23 mouse cellular contexts compared by ENCODE assay signal in the genomic region with DNA sequence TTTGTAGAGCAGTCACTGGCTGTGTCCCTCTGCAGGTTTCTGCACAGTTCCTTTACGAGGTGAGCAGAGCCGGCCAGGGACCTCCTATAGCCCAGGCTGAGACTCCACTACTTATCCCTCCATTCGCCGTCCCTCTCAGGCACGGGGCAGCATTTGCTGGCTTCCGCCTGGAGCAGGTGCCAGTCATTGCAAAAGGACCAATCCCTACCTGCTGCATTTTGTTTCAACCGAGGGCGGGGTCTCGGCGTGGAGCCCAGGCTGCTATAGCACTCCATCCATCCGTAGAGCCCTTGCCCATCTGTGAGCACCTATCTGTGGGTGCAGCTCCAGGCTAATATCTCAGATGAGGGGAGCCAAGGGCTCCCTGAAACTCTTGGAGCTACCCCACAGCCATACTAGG. TPM values are rescaled to one million over a fixed set of nuclear protein-coding genes. Genes with fewer than 3 reads are reported as not detected.
DNase-seq lines count a peak whose midpoint lies in the region; ATAC-seq lines count a peak whose summit lies in the region.
"Had no signal": no experiment of that assay in that cellular context is flagged by ENCODE, and none has a peak within 500 bp of the region (broad histone marks: within the 10 kb centered on the region; RNA-seq: fewer than 3 reads in every experiment).

No protein-coding gene starts in this region.

- H3K4me2 ChIP-seq in forebrain, embryonic 13.5 days, result peak overlapping the region; percentile 25; the same call in 1 of the 2 replicates
- no peak overlapping the region for H3K4me2 ChIP-seq in forebrain, embryonic 12.5 days
- peak overlapping the region; percentile 28 for H3K4me2 ChIP-seq in hindbrain, embryonic 14.5 days (replicated peaks)
- H3K4me2 ChIP-seq in hindbrain, embryonic 15.5 days, result peak overlapping the region; percentile 21
- peak overlapping the region; percentile 13; the same call in 1 of the 2 replicates for H3K4me2 ChIP-seq in midbrain, embryonic 16.5 days (ENCODE audit: low read length)
- H3K4me2 ChIP-seq in kidney, embryonic 15.5 days, result no peak overlapping the region
- H3K4me2 ChIP-seq: heart, embryonic 15.5 days; liver, embryonic 12.5 days had no signal

- no peak for DNase-seq in hindbrain, embryonic 14.5 days (ENCODE audit: low spot score)
- DNase-seq in hindbrain, embryonic 10.5 days (ENCODE audit: low spot score), result no peak
- DNase-seq: adrenal gland, postnatal 25 days; cerebellum, adult 8-10 months; embryo, embryonic 11 days; forebrain, postnatal 0 days; kidney, adult 18-20 months; kidney, postnatal 14 days; lung, adult 2 months; right cerebral cortex, postnatal 4 days; thymus, adult 2 months had no signal

- no peak overlapping the region for H3K4me3 ChIP-seq in forebrain, embryonic 13.5 days
- no peak overlapping the region for H3K4me3 ChIP-seq in forebrain, embryonic 12.5 days (replicated peaks)
- H3K4me3 ChIP-seq in hindbrain, embryonic 14.5 days (replicated peaks; ENCODE audit: low read length), result no peak overlapping the region
- H3K4me3 ChIP-seq in hindbrain, embryonic 10.5 days, result no peak overlapping the region
- H3K4me3 ChIP-seq in hindbrain, embryonic 15.5 days, result no peak overlapping the region
- no peak overlapping the region for H3K4me3 ChIP-seq in midbrain, embryonic 16.5 days (ENCODE audit: low read depth, low read length)
- H3K4me3 ChIP-seq in kidney, embryonic 15.5 days (replicated peaks), result no peak overlapping the region
- H3K4me3 ChIP-seq: heart, embryonic 15.5 days; layer of hippocampus, adult 2 months; liver, embryonic 12.5 days; myocyte had no signal

- H3K36me3 ChIP-seq in forebrain, embryonic 13.5 days (ENCODE audit: poor library complexity, severe bottlenecking), result no peaks in the 10 kb centered on the region
- H3K36me3 ChIP-seq in forebrain, embryonic 12.5 days (replicated peaks), result no peaks in the 10 kb centered on the region
- H3K36me3 ChIP-seq in hindbrain, embryonic 14.5 days (replicated peaks; ENCODE audit: control insufficient read depth, insufficient read depth), result 0 out of 2 replicates have a peak, but pooled peaks cover 7% of the 10 kb centered on the region
- no peaks in the 10 kb centered on the region for H3K36me3 ChIP-seq in hindbrain, embryonic 10.5 days
- H3K36me3 ChIP-seq in hindbrain, embryonic 15.5 days, result no peaks in the 10 kb centered on the region
- H3K36me3 ChIP-seq in midbrain, embryonic 16.5 days (ENCODE audit: control insufficient read depth, insufficient read depth, low read length), result no peaks in the 10 kb centered on the region
- H3K36me3 ChIP-seq in kidney, embryonic 15.5 days, result no peaks in the 10 kb centered on the region
- H3K36me3 ChIP-seq: heart, embryonic 15.5 days had no signal

- no peak overlapping the region for H3K27ac ChIP-seq in forebrain, embryonic 13.5 days
- H3K27ac ChIP-seq in forebrain, embryonic 12.5 days, result no peak overlapping the region
- H3K27ac ChIP-seq in hindbrain, embryonic 14.5 days, result no peak overlapping the region
- H3K27ac ChIP-seq in hindbrain, embryonic 10.5 days, result no peak overlapping the region; the same call in 1 of the 2 replicates
- H3K27ac ChIP-seq in hindbrain, embryonic 15.5 days (replicated peaks), result no peak overlapping the region
- H3K27ac ChIP-seq in midbrain, embryonic 16.5 days (ENCODE audit: low read length), result no peak overlapping the region
- H3K27ac ChIP-seq in kidney, embryonic 15.5 days, result no peak overlapping the region
- H3K27ac ChIP-seq: heart, embryonic 15.5 days; layer of hippocampus, adult 2 months; liver, embryonic 12.5 days had no signal

- H3K27me3 ChIP-seq in forebrain, embryonic 13.5 days, result peaks cover 57% of the 10 kb centered on the region
- H3K27me3 ChIP-seq in forebrain, embryonic 12.5 days, result peaks cover 77% of the 10 kb centered on the region
- H3K27me3 ChIP-seq in hindbrain, embryonic 14.5 days (ENCODE audit: control insufficient read depth, insufficient read depth, low read length), result no peaks in the 10 kb centered on the region
- peaks cover 95% of the 10 kb centered on the region for H3K27me3 ChIP-seq in hindbrain, embryonic 10.5 days (ENCODE audit: insufficient read depth, poor library complexity, severe bottlenecking)
- no peaks in the 10 kb centered on the region for H3K27me3 ChIP-seq in hindbrain, embryonic 15.5 days
- no peaks in the 10 kb centered on the region for H3K27me3 ChIP-seq in midbrain, embryonic 16.5 days (ENCODE audit: control insufficient read depth, insufficient read depth, low read depth, low read length)
- H3K27me3 ChIP-seq in kidney, embryonic 15.5 days, result peaks cover 62% of the 10 kb centered on the region
- H3K27me3 ChIP-seq: CH12.LX; megakaryocyte, embryonic 14.5 days had no signal

- 15% methylated on average over 11 of the region's 11 CpGs for WGBS in forebrain, embryonic 13.5 days
- 16% methylated on average over 11 of the region's 11 CpGs for WGBS in forebrain, embryonic 12.5 days
- WGBS in hindbrain, embryonic 14.5 days, result 23% methylated on average over 11 of the region's 11 CpGs
- WGBS in hindbrain, embryonic 10.5 days, result 22% methylated on average over 11 of the region's 11 CpGs
- WGBS in hindbrain, embryonic 15.5 days, result 21% methylated on average over 11 of the region's 11 CpGs
- WGBS in midbrain, embryonic 16.5 days, result 14% methylated on average over 11 of the region's 11 CpGs
- WGBS in kidney, embryonic 15.5 days, result 23% methylated on average over 11 of the region's 11 CpGs

- no peak for ATAC-seq in forebrain, embryonic 13.5 days
- ATAC-seq in forebrain, embryonic 12.5 days (ENCODE audit: low FRiP score), result no peak
- no peak for ATAC-seq in hindbrain, embryonic 14.5 days (ENCODE audit: low FRiP score)
- no peak for ATAC-seq in hindbrain, embryonic 15.5 days (ENCODE audit: low FRiP score, low read depth)
- ATAC-seq in midbrain, embryonic 16.5 days, result no peak
- no peak for ATAC-seq in kidney, embryonic 15.5 days (replicated peaks; ENCODE audit: low FRiP score)
- ATAC-seq: forebrain, postnatal 0 days; liver, embryonic 12.5 days had no signal

- no peaks in the 10 kb centered on the region for H3K9me3 ChIP-seq in forebrain, embryonic 13.5 days (replicated peaks)
- no peaks in the 10 kb centered on the region for H3K9me3 ChIP-seq in forebrain, embryonic 12.5 days
- H3K9me3 ChIP-seq in hindbrain, embryonic 14.5 days (ENCODE audit: control insufficient read depth, low read length), result no peaks in the 10 kb centered on the region
- no peaks in the 10 kb centered on the region for H3K9me3 ChIP-seq in hindbrain, embryonic 10.5 days
- no peaks in the 10 kb centered on the region for H3K9me3 ChIP-seq in hindbrain, embryonic 15.5 days
- H3K9me3 ChIP-seq in midbrain, embryonic 16.5 days (replicated peaks; ENCODE audit: control insufficient read depth, low read length, poor library complexity, severe bottlenecking), result no peaks in the 10 kb centered on the region
- H3K9me3 ChIP-seq in kidney, embryonic 15.5 days (replicated peaks), result no peaks in the 10 kb centered on the region
- H3K9me3 ChIP-seq: heart, embryonic 15.5 days; liver, embryonic 12.5 days; megakaryocyte, embryonic 14.5 days had no signal

- H3K4me1 ChIP-seq in forebrain, embryonic 13.5 days, result peaks cover 83% of the 10 kb centered on the region
- peaks cover 47% of the 10 kb centered on the region for H3K4me1 ChIP-seq in forebrain, embryonic 12.5 days
- H3K4me1 ChIP-seq in hindbrain, embryonic 14.5 days (replicated peaks; ENCODE audit: control insufficient read depth, insufficient read depth, low read length), result peaks cover 80% of the 10 kb centered on the region
- peaks cover 68% of the 10 kb centered on the region for H3K4me1 ChIP-seq in hindbrain, embryonic 10.5 days (replicated peaks)
- H3K4me1 ChIP-seq in hindbrain, embryonic 15.5 days (replicated peaks), result peaks cover 89% of the 10 kb centered on the region
- peaks cover 38% of the 10 kb centered on the region for H3K4me1 ChIP-seq in midbrain, embryonic 16.5 days (ENCODE audit: control insufficient read depth, insufficient read depth, low read length)
- H3K4me1 ChIP-seq in kidney, embryonic 15.5 days, result peaks cover 40% of the 10 kb centered on the region

- no peak overlapping the region for H3K9ac ChIP-seq in forebrain, embryonic 13.5 days
- H3K9ac ChIP-seq in forebrain, embryonic 12.5 days, result no peak overlapping the region
- 0 out of 2 replicates have a peak overlapping the region, but pooled peaks have one; percentile 3 for H3K9ac ChIP-seq in hindbrain, embryonic 14.5 days
- no peak overlapping the region for H3K9ac ChIP-seq in hindbrain, embryonic 15.5 days
- no peak overlapping the region for H3K9ac ChIP-seq in midbrain, embryonic 16.5 days (ENCODE audit: low read depth, low read length)
- H3K9ac ChIP-seq in kidney, embryonic 15.5 days, result no peak overlapping the region
- H3K9ac ChIP-seq: forebrain, postnatal 0 days; heart, embryonic 15.5 days; liver, embryonic 12.5 days had no signal

RNA-seq across cellular contexts. Expression of gene Cbfa2t3, which starts 28.9 kb away (rescaled TPM):
- 12.4 and 13.9 TPM in 2 replicates for polyA plus RNA-seq in forebrain, embryonic 13.5 days (2015; fragmentation: Nextera tagmentation; extraction: Ambion mirVana)
- polyA plus RNA-seq in forebrain, embryonic 12.5 days (2016; fragmentation: Nextera tagmentation; extraction: Ambion mirVana), result 12.2 and 12.4 TPM in 2 replicates
- polyA plus RNA-seq in hindbrain, embryonic 14.5 days (2014; fragmentation: Nextera tagmentation; extraction: Ambion mirVana), result 22.4 and 27.7 TPM in 2 replicates
- polyA plus RNA-seq in hindbrain, embryonic 10.5 days (2016; fragmentation: Nextera tagmentation; extraction: Ambion mirVana), result 2.2 and 5.4 TPM in 2 replicates
- polyA plus RNA-seq in hindbrain, embryonic 15.5 days (2015; fragmentation: Nextera tagmentation; extraction: Ambion mirVana), result 19.1 and 21.2 TPM in 2 replicates
- 17.7 and 17.9 TPM in 2 replicates for polyA plus RNA-seq in midbrain, embryonic 16.5 days (2015; fragmentation: Nextera tagmentation; extraction: Ambion mirVana)
- 3.5 and 3.6 TPM in 2 replicates for polyA plus RNA-seq in kidney, embryonic 15.5 days (2015; fragmentation: Nextera tagmentation; extraction: Ambion mirVana)

RNA-seq across cellular contexts. Expression of gene Pabpn1l, which starts 47.5 kb away (rescaled TPM):
- polyA plus RNA-seq in forebrain, embryonic 13.5 days (2015; fragmentation: Nextera tagmentation; extraction: Ambion mirVana), result not detected in 2 replicates
- polyA plus RNA-seq in forebrain, embryonic 12.5 days (2016; fragmentation: Nextera tagmentation; extraction: Ambion mirVana), result not detected in 2 replicates
- not detected in 2 replicates for polyA plus RNA-seq in hindbrain, embryonic 14.5 days (2014; fragmentation: Nextera tagmentation; extraction: Ambion mirVana)
- not detected in 2 replicates for polyA plus RNA-seq in hindbrain, embryonic 10.5 days (2016; fragmentation: Nextera tagmentation; extraction: Ambion mirVana)
- polyA plus RNA-seq in hindbrain, embryonic 15.5 days (2015; fragmentation: Nextera tagmentation; extraction: Ambion mirVana), result not detected in 2 replicates
- polyA plus RNA-seq in midbrain, embryonic 16.5 days (2015; fragmentation: Nextera tagmentation; extraction: Ambion mirVana), result not detected in 2 replicates
- polyA plus RNA-seq in kidney, embryonic 15.5 days (2015; fragmentation: Nextera tagmentation; extraction: Ambion mirVana), result 0.18 TPM in 1 of 2 replicates, not detected in the other
- polyA plus RNA-seq: forebrain, postnatal 0 days; heart, embryonic 15.5 days; liver, embryonic 12.5 days; lung, adult 2 months; stomach, embryonic 16.5 days had no signal

RNA-seq across cellular contexts. Expression of gene Trappc2l, which starts 58.6 kb away (rescaled TPM):
- polyA plus RNA-seq in forebrain, embryonic 13.5 days (2015; fragmentation: Nextera tagmentation; extraction: Ambion mirVana), result 69.3 and 79.6 TPM in 2 replicates
- polyA plus RNA-seq in forebrain, embryonic 12.5 days (2016; fragmentation: Nextera tagmentation; extraction: Ambion mirVana), result 42.2 and 44.2 TPM in 2 replicates
- polyA plus RNA-seq in hindbrain, embryonic 14.5 days (2014; fragmentation: Nextera tagmentation; extraction: Ambion mirVana), result 118 and 130 TPM in 2 replicates
- polyA plus RNA-seq in hindbrain, embryonic 10.5 days (2016; fragmentation: Nextera tagmentation; extraction: Ambion mirVana), result 53.3 and 68.5 TPM in 2 replicates
- polyA plus RNA-seq in hindbrain, embryonic 15.5 days (2015; fragmentation: Nextera tagmentation; extraction: Ambion mirVana), result 109 and 112 TPM in 2 replicates
- polyA plus RNA-seq in midbrain, embryonic 16.5 days (2015; fragmentation: Nextera tagmentation; extraction: Ambion mirVana), result 93.8 and 101 TPM in 2 replicates
- 51.8 and 54.8 TPM in 2 replicates for polyA plus RNA-seq in kidney, embryonic 15.5 days (2015; fragmentation: Nextera tagmentation; extraction: Ambion mirVana)

RNA-seq across cellular contexts. Expression of gene Galns, which starts 58.7 kb away (rescaled TPM):
- polyA plus RNA-seq in forebrain, embryonic 13.5 days (2015; fragmentation: Nextera tagmentation; extraction: Ambion mirVana), result 3.0 and 3.2 TPM in 2 replicates
- polyA plus RNA-seq in forebrain, embryonic 12.5 days (2016; fragmentation: Nextera tagmentation; extraction: Ambion mirVana), result 4.2 and 5.0 TPM in 2 replicates
- polyA plus RNA-seq in hindbrain, embryonic 14.5 days (2014; fragmentation: Nextera tagmentation; extraction: Ambion mirVana), result 5.8 and 6.0 TPM in 2 replicates
- 7.1 and 7.2 TPM in 2 replicates for polyA plus RNA-seq in hindbrain, embryonic 10.5 days (2016; fragmentation: Nextera tagmentation; extraction: Ambion mirVana)
- 6.8 and 8.1 TPM in 2 replicates for polyA plus RNA-seq in hindbrain, embryonic 15.5 days (2015; fragmentation: Nextera tagmentation; extraction: Ambion mirVana)
- 8.4 and 8.9 TPM in 2 replicates for polyA plus RNA-seq in midbrain, embryonic 16.5 days (2015; fragmentation: Nextera tagmentation; extraction: Ambion mirVana)
- 14.0 and 16.0 TPM in 2 replicates for polyA plus RNA-seq in kidney, embryonic 15.5 days (2015; fragmentation: Nextera tagmentation; extraction: Ambion mirVana)

Comparison
In these comparisons a context has a peak if more than half of its experiments do, and no peak if none do; other contexts are left out.
1. H3K4me2 ChIP-seq: peak in forebrain, embryonic 13.5 days (single experiment), hindbrain, embryonic 14.5 days (single experiment), hindbrain, embryonic 15.5 days (single experiment) and midbrain, embryonic 16.5 days (single experiment); none in forebrain, embryonic 12.5 days (single experiment) and kidney, embryonic 15.5 days (single experiment).